Mouse (Mus musculus): Measurements from ENCODE around the gene Lyrm4.
A peak's percentile ranks its signal among the peaks of the same experiment; 100 is the strongest.

Gene Lyrm4

GRCm38 (mm10) chr13:36096684-36097383 is 20.5 kb downstream of the Lyrm4 start:
- DNase-seq, result no peak

GRCm38 (mm10) chr13:36088168-36088567 is 29.2 kb downstream of the Lyrm4 start:
- no peak for DNase-seq

GRCm38 (mm10) chr13:36087427-36087826 is 29.9 kb downstream of the Lyrm4 start:
- no peak for DNase-seq

GRCm38 (mm10) chr13:36086608-36087391 is 30.5 kb downstream of the Lyrm4 start:
- no peak for DNase-seq

- DNase-seq, result no peak
Observed at GRCm38 (mm10) chr13:36085971-36086370, 31.4 kb downstream of the Lyrm4 start.

- no peak for DNase-seq
Observed at GRCm38 (mm10) chr13:36084701-36085100, 32.6 kb downstream of the Lyrm4 start.

- no peak for DNase-seq
Observed at GRCm38 (mm10) chr13:36081591-36081990, 35.7 kb downstream of the Lyrm4 start.

- no peak for DNase-seq
Observed at GRCm38 (mm10) chr13:36074484-36074883, 42.8 kb downstream of the Lyrm4 start.

GRCm38 (mm10) chr13:36066676-36067075 is 50.6 kb downstream of the Lyrm4 start:
- DNase-seq, result no peak

GRCm38 (mm10) chr13:36057489-36057888 is 59.8 kb downstream of the Lyrm4 start:
- no peak for DNase-seq

GRCm38 (mm10) chr13:36056925-36057324 is 60.4 kb downstream of the Lyrm4 start:
- no peak for DNase-seq

GRCm38 (mm10) chr13:36056509-36056908 is 60.8 kb downstream of the Lyrm4 start:
- no peak for DNase-seq

- no peak for DNase-seq
Observed at GRCm38 (mm10) chr13:36035528-36035927, 81.8 kb downstream of the Lyrm4 start.

GRCm38 (mm10) chr13:36031959-36032358 is 85.4 kb downstream of the Lyrm4 start:
- DNase-seq, result peak; percentile 17

- peak; percentile 21 for DNase-seq
Observed at GRCm38 (mm10) chr13:36019309-36020274, 97.7 kb downstream of the Lyrm4 start.

- DNase-seq, result no peak
Observed at GRCm38 (mm10) chr13:36018017-36018416, 99.3 kb downstream of the Lyrm4 start.

GRCm38 (mm10) chr13:36015636-36016035 is 101.7 kb downstream of the Lyrm4 start:
- DNase-seq, result no peak

GRCm38 (mm10) chr13:36009981-36010380 is 107.3 kb downstream of the Lyrm4 start:
- no peak for DNase-seq

GRCm38 (mm10) chr13:36000798-36001197 is 116.5 kb downstream of the Lyrm4 start:
- no peak for DNase-seq

GRCm38 (mm10) chr13:35997606-35998005 is 119.7 kb downstream of the Lyrm4 start:
- no peak for DNase-seq

GRCm38 (mm10) chr13:35995696-35996426 is 121.5 kb downstream of the Lyrm4 start:
- DNase-seq, result no peak

- DNase-seq, result no peak
Observed at GRCm38 (mm10) chr13:35995231-35995630, 122.1 kb downstream of the Lyrm4 start.

Measured in kidney, adult 11 months (tissue).